Mouse (Mus musculus): Measurements from ENCODE around the gene Ifitm7.

Gene Ifitm7

GRCm38 (mm10) chr16:13986574-13987478, at the start of gene Ifitm7, which contains the start of gene 2900011O08Rik:
Gene Ifitm7 (minus strand): TSS chr16:13986888.
Gene 2900011O08Rik (plus strand): TSS chr16:13986604.
- in situ Hi-C loops (cut with MboI, MseI) = no loop called here

- in situ Hi-C loops (cut with MboI, MseI) = no loop called here
Observed at GRCm38 (mm10) chr16:14033076-14033475, 46.4 kb upstream of the Ifitm7 start.

GRCm38 (mm10) chr16:14030650-14031049, 44.0 kb upstream of the Ifitm7 start:
- in situ Hi-C loops (cut with MboI, MseI) = no loop called here

GRCm38 (mm10) chr16:14029851-14030250, 43.2 kb upstream of the Ifitm7 start:
- in situ Hi-C loops (cut with MboI, MseI) = no loop called here

GRCm38 (mm10) chr16:14029072-14029471, 42.4 kb upstream of the Ifitm7 start:
- in situ Hi-C loops (cut with MboI, MseI) = no loop called here

- in situ Hi-C loops (cut with MboI, MseI) = no loop called here
Observed at GRCm38 (mm10) chr16:14025091-14025990, 38.7 kb upstream of the Ifitm7 start.

GRCm38 (mm10) chr16:14021166-14021822, 34.6 kb upstream of the Ifitm7 start:
- in situ Hi-C loops (cut with MboI, MseI) = no loop called here

GRCm38 (mm10) chr16:14017306-14017705, 30.6 kb upstream of the Ifitm7 start:
- in situ Hi-C loops (cut with MboI, MseI) = no loop called here

- in situ Hi-C loops (cut with MboI, MseI) = no loop called here
Observed at GRCm38 (mm10) chr16:14009966-14010365, 23.3 kb upstream of the Ifitm7 start.

GRCm38 (mm10) chr16:14008708-14009107, 22.0 kb upstream of the Ifitm7 start:
- in situ Hi-C loops (cut with MboI, MseI) = no loop called here

- in situ Hi-C loops (cut with MboI, MseI) = no loop called here
Observed at GRCm38 (mm10) chr16:14008081-14008480, 21.4 kb upstream of the Ifitm7 start.

GRCm38 (mm10) chr16:14005266-14005665, 18.6 kb upstream of the Ifitm7 start:
- in situ Hi-C loops (cut with MboI, MseI) = no loop called here

- in situ Hi-C loops (cut with MboI, MseI) = no loop called here
Observed at GRCm38 (mm10) chr16:14004726-14005125, 18.0 kb upstream of the Ifitm7 start.

- in situ Hi-C loops (cut with MboI, MseI) = no loop called here
Observed at GRCm38 (mm10) chr16:14004170-14004569, 17.5 kb upstream of the Ifitm7 start.

- in situ Hi-C loops (cut with MboI, MseI) = no loop called here
Observed at GRCm38 (mm10) chr16:14003386-14004130, 16.9 kb upstream of the Ifitm7 start.

- in situ Hi-C loops (cut with MboI, MseI) = no loop called here
Observed at GRCm38 (mm10) chr16:13994502-13994901, 7.8 kb upstream of the Ifitm7 start.

- in situ Hi-C loops (cut with MboI, MseI) = no loop called here
Observed at GRCm38 (mm10) chr16:13994076-13994475, 7.4 kb upstream of the Ifitm7 start.

- in situ Hi-C loops (cut with MboI, MseI) = no loop called here
Observed at GRCm38 (mm10) chr16:13992518-13993248, 6.0 kb upstream of the Ifitm7 start.

GRCm38 (mm10) chr16:13986197-13986573, 503 bp downstream of the Ifitm7 start:
- in situ Hi-C loops (cut with MboI, MseI) = no loop called here

- in situ Hi-C loops (cut with MboI, MseI) = no loop called here
Observed at GRCm38 (mm10) chr16:13983161-13983560, 3.5 kb downstream of the Ifitm7 start.

Data from T-helper 2 cell (primary cell).